Mouse (Mus musculus) c-Kit-positive CD71-positive TER-119-positive erythroid progenitor cells, embryonic 14.5 days (primary cell): ENCODE measurements at regions not wholly inside any gene's neighbourhood (a gene's known extent, or its start where the extent isn't known, plus 50 kb on each side); places are given as distances from the start of the nearest gene placed in this dataset.
A peak's percentile ranks its signal among the peaks of the same experiment; 100 is the strongest.

ENCODE experiments used
- DNase-seq: peaks from one replicate; pipeline ENCODE4 v3.0.0-alpha.2; 2013; ENCODE audit warnings: low spot score

- DNase-seq = no peak
Measured at GRCm38 (mm10) chr13:71247241-71247640, 405.6 kb upstream of the Adamts16 start.

GRCm38 (mm10) chr13:71245326-71245725 lies 403.7 kb upstream of the Adamts16 start:
- no peak for DNase-seq

GRCm38 (mm10) chr13:71239782-71240181 lies 398.2 kb upstream of the Adamts16 start:
- no peak for DNase-seq

GRCm38 (mm10) chr13:71235338-71235737 lies 393.7 kb upstream of the Adamts16 start:
- peak; percentile 2 for DNase-seq

GRCm38 (mm10) chr13:71231182-71231581 lies 389.6 kb upstream of the Adamts16 start:
- no peak for DNase-seq

GRCm38 (mm10) chr13:71214776-71215175 lies 373.2 kb upstream of the Adamts16 start:
- DNase-seq = no peak

GRCm38 (mm10) chr13:71211363-71211762 lies 369.8 kb upstream of the Adamts16 start:
- DNase-seq = no peak

- no peak for DNase-seq
Measured at GRCm38 (mm10) chr13:71210658-71211251, 369.1 kb upstream of the Adamts16 start.

- DNase-seq = no peak
Measured at GRCm38 (mm10) chr13:71205708-71206107, 364.1 kb upstream of the Adamts16 start.

GRCm38 (mm10) chr13:71200656-71201055 lies 359.0 kb upstream of the Adamts16 start:
- no peak for DNase-seq

- DNase-seq = no peak
Measured at GRCm38 (mm10) chr13:71195675-71196074, 354.1 kb upstream of the Adamts16 start.

GRCm38 (mm10) chr13:71184500-71184899 lies 342.9 kb upstream of the Adamts16 start:
- no peak for DNase-seq

GRCm38 (mm10) chr13:71179083-71179482 lies 337.5 kb upstream of the Adamts16 start:
- no peak for DNase-seq

- no peak for DNase-seq
Measured at GRCm38 (mm10) chr13:71174335-71174734, 332.7 kb upstream of the Adamts16 start.

GRCm38 (mm10) chr13:71166226-71166625 lies 324.6 kb upstream of the Adamts16 start:
- DNase-seq = no peak

- DNase-seq = no peak
Measured at GRCm38 (mm10) chr13:71165096-71165920, 323.7 kb upstream of the Adamts16 start.

- DNase-seq = no peak
Measured at GRCm38 (mm10) chr13:71164012-71164411, 322.4 kb upstream of the Adamts16 start.

GRCm38 (mm10) chr13:71162952-71163351 lies 321.3 kb upstream of the Adamts16 start:
- no peak for DNase-seq

- no peak for DNase-seq
Measured at GRCm38 (mm10) chr13:71158300-71158860, 316.8 kb upstream of the Adamts16 start.

GRCm38 (mm10) chr13:71157656-71158299 lies 316.2 kb upstream of the Adamts16 start:
- DNase-seq = no peak

- no peak for DNase-seq
Measured at GRCm38 (mm10) chr13:71150092-71150491, 308.5 kb upstream of the Adamts16 start.

- DNase-seq = no peak
Measured at GRCm38 (mm10) chr13:71149303-71149696, 307.7 kb upstream of the Adamts16 start.
